ENCODE assay signal across 8 mouse cellular contexts in genomic region chr9:100951481-100951880, GRCm38 (mm10).
DNase-seq lines count a peak whose midpoint lies in the region; ATAC-seq and TF ChIP-seq lines count a peak whose summit lies in the region.

No protein-coding gene starts in this region.

- peak; percentile 12 to 24 for DNase-seq in left cerebral cortex, adult 18-20 months (ENCODE audit: low spot score in 2 of 2)
- DNase-seq in left cerebral cortex, adult 8-10 months (ENCODE audit: low spot score in 2 of 2): no peak
- peak; percentile 55 to 70 for DNase-seq in adrenal gland, adult 18-20 months (ENCODE audit: low spot score in 2 of 2)
- peak; percentile 33 to 46 for DNase-seq in spleen, adult 2 months (ENCODE audit: low read depth in 1 of 2, low spot score in 2 of 2)
- no peak for DNase-seq in yolk sac, embryonic 10.5 days (ENCODE audit: low spot score)
- no peak for DNase-seq in thymus, adult 18-20 months
- DNase-seq in neural tube, embryonic 10.5 days (ENCODE audit: extremely low spot score, low spot score): no peak

- ATAC-seq in erythroid progenitor cell, adult 5-6 weeks (replicated peaks; ENCODE audit: low FRiP score, poor library complexity, severe bottlenecking): peak; percentile 60

- H3K4me3 ChIP-seq in spleen, adult 2 months (ENCODE audit: extremely low read depth, insufficient read depth, insufficient read length): no peak overlapping the region

- H3K27ac ChIP-seq in spleen, adult 2 months (ENCODE audit: insufficient read depth, low read length): no peak overlapping the region

- peaks cover 17% of the 10 kb centered on the region for H3K36me3 ChIP-seq in spleen, adult 2 months (ENCODE audit: control insufficient read depth, insufficient read depth, low read length)

- no peak for TF ChIP-seq POLR2A in spleen, adult 2 months (IDR thresholded peaks at IDR 0.05; ENCODE audit: low read depth, low read length)

- WGBS in spleen, adult 2 months: 21% methylated on average over 4 of the region's 4 CpGs

- no peak for TF ChIP-seq CTCF in spleen, adult 2 months (IDR thresholded peaks at IDR 0.05; ENCODE audit: extremely low read depth, insufficient read depth, insufficient read length, insufficient replicate concordance)

- H3K4me1 ChIP-seq in spleen, adult 2 months (ENCODE audit: control insufficient read depth, insufficient read depth, insufficient read length): no peaks in the 10 kb centered on the region

- H3K27me3 ChIP-seq in spleen, adult 2 months (ENCODE audit: control insufficient read depth, insufficient read depth, low read length): no peaks in the 10 kb centered on the region

Comparison
In these comparisons a context has a peak if more than half of its experiments do, and no peak if none do; other contexts are left out.
1. DNase-seq: peak in left cerebral cortex, adult 18-20 months (2 of 2), adrenal gland, adult 18-20 months (2 of 2) and spleen, adult 2 months (2 of 2); none in left cerebral cortex, adult 8-10 months (0 of 2), yolk sac, embryonic 10.5 days (single experiment), thymus, adult 18-20 months (0 of 2) and neural tube, embryonic 10.5 days (single experiment).